Mouse (Mus musculus) ovary, adult 10 weeks (tissue): ENCODE data around the gene Taar8b. TPM values are rescaled to one million over a fixed set of nuclear protein-coding genes. Genes with fewer than 3 reads are reported as not detected.

Source experiments
- polyA plus RNA-seq: library from polyadenylated mRNA; stranded (reverse); fragments of 350-450 nt; fragmentation: Illumina TruSeq; extraction: RNeasy Lipid Tissue Mini Kit (QIAGEN cat#74804); gene quantifications from one replicate; pipeline ENCODE4 v1.2.3, GENCODE M21; 2014

The Taar8b gene
- not detected for polyA plus RNA-seq

DNA sequence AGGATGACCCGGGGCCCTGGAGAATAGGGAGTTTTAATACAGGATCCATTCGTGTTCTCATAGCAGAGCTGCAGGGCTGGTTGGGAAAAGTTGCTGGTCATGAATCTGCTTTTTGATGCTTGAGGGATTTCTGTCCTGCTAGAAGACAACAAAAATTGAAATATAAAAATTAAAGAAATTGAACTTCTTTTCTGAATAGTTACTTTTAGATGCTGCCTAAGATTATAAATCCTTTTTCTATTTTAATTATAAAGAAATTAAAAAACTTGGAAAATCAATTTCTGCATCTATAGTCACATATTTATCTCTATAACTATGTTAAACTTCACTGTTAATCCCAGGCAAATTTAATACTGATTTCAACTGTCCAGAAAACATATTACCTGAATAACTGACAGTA lies at the start of gene Taar8b:
TSS of gene Taar8b (minus strand) at position 101 of the 400 bp plus-strand sequence.

GRCm38 (mm10) chr10:24109434-24109833 lies 17.3 kb upstream of the Taar8b start, which contains the start of gene Taar9:
Gene Taar9 (minus strand): TSS chr10:24109534.

DNA sequence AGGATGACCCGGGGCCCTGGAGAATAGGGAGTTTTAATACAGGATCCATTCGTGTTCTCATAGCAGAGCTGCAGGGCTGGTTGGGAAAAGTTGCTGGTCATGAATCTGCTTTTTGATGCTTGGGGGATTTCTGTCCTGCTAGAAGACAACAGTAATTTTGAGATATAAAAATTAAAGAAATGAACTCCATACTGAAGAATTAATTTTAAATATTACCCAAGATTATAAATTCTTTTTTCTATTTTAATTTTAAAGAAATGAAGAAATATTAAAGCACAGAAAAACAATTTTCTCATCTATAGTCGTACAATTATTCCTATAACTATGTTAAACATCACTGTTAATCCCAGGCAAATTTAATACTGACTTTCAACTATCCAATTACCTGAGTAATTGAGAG lies 9.7 kb upstream of the Taar8b start, which contains the start of gene Taar8c:
TSS of gene Taar8c (minus strand) at position 101 of the 400 bp plus-strand sequence.

DNA sequence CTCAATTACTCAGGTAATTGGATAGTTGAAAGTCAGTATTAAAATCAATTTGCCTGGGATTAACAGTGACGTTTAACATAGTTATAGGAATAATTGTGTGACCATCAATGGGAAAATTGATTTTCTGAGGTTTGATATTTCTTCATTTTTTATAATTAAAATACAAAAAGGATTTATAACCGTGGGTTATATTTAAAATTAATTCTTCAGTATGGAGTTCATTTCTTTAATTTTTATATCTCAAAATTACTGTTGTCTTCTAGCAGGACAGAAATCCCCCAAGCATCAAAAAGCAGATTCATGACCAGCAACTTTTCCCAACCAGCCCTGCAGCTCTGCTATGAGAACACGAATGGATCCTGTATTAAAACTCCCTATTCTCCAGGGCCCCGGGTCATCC lies 15.9 kb downstream of the Taar8b start, which contains the start of gene Taar8a:
TSS of gene Taar8a (plus strand) at position 301 of the 400 bp plus-strand sequence.

GRCm38 (mm10) chr10:24049210-24049609 lies 42.9 kb downstream of the Taar8b start, which contains the start of gene Taar7f:
Gene Taar7f (plus strand): TSS chr10:24049510.

Other genes with a start within 250 kb of the Taar8b start
- gene Vnn3, start 240.8 kb downstream of the Taar8b start, polyA plus RNA-seq = 0.74 TPM
- gene Vnn1, start 197.6 kb downstream of the Taar8b start, polyA plus RNA-seq = 71.7 TPM
- gene Taar1, start 171.9 kb downstream of the Taar8b start, polyA plus RNA-seq = not detected
- gene Taar2, start 153.7 kb downstream of the Taar8b start, polyA plus RNA-seq = not detected
- not detected for gene Taar3, start 142.7 kb downstream of the Taar8b start, polyA plus RNA-seq
- gene Taar4, start 131.8 kb downstream of the Taar8b start, polyA plus RNA-seq = not detected
- not detected for gene Taar5, start 121.6 kb downstream of the Taar8b start, polyA plus RNA-seq
- not detected for gene Taar6, start 106.6 kb downstream of the Taar8b start, polyA plus RNA-seq
- not detected for gene Taar7a, start 98.8 kb downstream of the Taar8b start, polyA plus RNA-seq
- gene Taar7b, start 92.4 kb downstream of the Taar8b start, polyA plus RNA-seq = not detected
- gene Taar7d, start 65.1 kb downstream of the Taar8b start, polyA plus RNA-seq = not detected
- gene Taar7e, start 54.7 kb downstream of the Taar8b start, polyA plus RNA-seq = not detected
- gene Taar7f, start 42.8 kb downstream of the Taar8b start, polyA plus RNA-seq = not detected
- not detected for gene Taar8a, start 15.8 kb downstream of the Taar8b start, polyA plus RNA-seq
- gene Taar8c, start 9.6 kb upstream of the Taar8b start, polyA plus RNA-seq = not detected
- gene Taar9, start 17.2 kb upstream of the Taar8b start, polyA plus RNA-seq = not detected
- gene Stx7, start 57.0 kb upstream of the Taar8b start, polyA plus RNA-seq = 158 TPM
- 11.5 TPM for gene Moxd1, start 131.2 kb upstream of the Taar8b start, polyA plus RNA-seq